Comparison of ENCODE assay signal across 8 mouse cellular contexts in genomic region chr7:141143112-141143511, GRCm38 (mm10). TPM values are rescaled to one million over a fixed set of nuclear protein-coding genes. Genes with fewer than 3 reads are reported as not detected.
DNase-seq lines count a peak whose midpoint lies in the region; ATAC-seq and TF ChIP-seq lines count a peak whose summit lies in the region.

No protein-coding gene starts in this region.

- no peaks in the 10 kb centered on the region for H3K27me3 ChIP-seq in neural tube, embryonic 15.5 days (replicated peaks)
- H3K27me3 ChIP-seq in embryonic facial prominence, embryonic 11.5 days (ENCODE audit: control insufficient read depth, insufficient read depth, low read length), result no peaks in the 10 kb centered on the region
- no peaks in the 10 kb centered on the region for H3K27me3 ChIP-seq in lung, embryonic 14.5 days (ENCODE audit: insufficient read depth, low read length)

- H3K9me3 ChIP-seq in neural tube, embryonic 15.5 days (replicated peaks), result no peaks in the 10 kb centered on the region
- H3K9me3 ChIP-seq in embryonic facial prominence, embryonic 11.5 days (replicated peaks; ENCODE audit: control insufficient read depth, low read length), result no peaks in the 10 kb centered on the region
- H3K9me3 ChIP-seq in lung, embryonic 14.5 days (ENCODE audit: low read depth, low read length), result no peaks in the 10 kb centered on the region

- no peak overlapping the region for H3K9ac ChIP-seq in neural tube, embryonic 15.5 days (replicated peaks)
- H3K9ac ChIP-seq in embryonic facial prominence, embryonic 11.5 days (replicated peaks; ENCODE audit: low read length), result no peak overlapping the region
- H3K9ac ChIP-seq in lung, embryonic 14.5 days, result no peak overlapping the region; the same call in 1 of the 2 replicates

- peak; percentile 63 for TF ChIP-seq CTCF in lung, embryonic 14.5 days (IDR thresholded peaks at IDR 0.05; ENCODE audit: low read depth)

- H3K27ac ChIP-seq in neural tube, embryonic 15.5 days (replicated peaks), result no peak overlapping the region
- no peak overlapping the region for H3K27ac ChIP-seq in embryonic facial prominence, embryonic 11.5 days (replicated peaks; ENCODE audit: low read depth, low read length)
- H3K27ac ChIP-seq in lung, embryonic 14.5 days (ENCODE audit: low read depth), result no peak overlapping the region

- WGBS in neural tube, embryonic 15.5 days, result 61% methylated on average over 5 of the region's 5 CpGs
- 62% methylated on average over 5 of the region's 5 CpGs for WGBS in embryonic facial prominence, embryonic 11.5 days
- 50% methylated on average over 5 of the region's 5 CpGs for WGBS in lung, embryonic 14.5 days

- H3K4me3 ChIP-seq in neural tube, embryonic 15.5 days (replicated peaks), result no peak overlapping the region
- H3K4me3 ChIP-seq in embryonic facial prominence, embryonic 11.5 days (ENCODE audit: low read depth, low read length), result no peak overlapping the region
- no peak overlapping the region for H3K4me3 ChIP-seq in lung, embryonic 14.5 days (ENCODE audit: low read depth, low read length)

- peak; percentile 49 for DNase-seq in cerebellum, adult 11-12 months
- DNase-seq in cerebellum, adult 11 months, result no peak
- peak; percentile 34 for DNase-seq in neural tube, embryonic 10.5 days (ENCODE audit: extremely low spot score, low spot score)
- peak; percentile 26 for DNase-seq in embryonic facial prominence, embryonic 11.5 days (ENCODE audit: low spot score)
- peak; percentile 26 for DNase-seq in lung, embryonic 14.5 days
- DNase-seq in testis, postnatal 10 days (ENCODE audit: low spot score), result peak; percentile 82
- no peak for DNase-seq in layer of hippocampus, postnatal 36 days

- H3K4me1 ChIP-seq in neural tube, embryonic 15.5 days, result no peaks in the 10 kb centered on the region
- H3K4me1 ChIP-seq in embryonic facial prominence, embryonic 11.5 days (ENCODE audit: control insufficient read depth, insufficient read depth, low read length), result no peaks in the 10 kb centered on the region
- H3K4me1 ChIP-seq in lung, embryonic 14.5 days (ENCODE audit: insufficient read depth), result no peaks in the 10 kb centered on the region

- no peak overlapping the region for H3K4me2 ChIP-seq in neural tube, embryonic 15.5 days
- H3K4me2 ChIP-seq in embryonic facial prominence, embryonic 11.5 days (ENCODE audit: low read depth, low read length), result no peak overlapping the region
- no peak overlapping the region for H3K4me2 ChIP-seq in lung, embryonic 14.5 days

- peaks cover 51% of the 10 kb centered on the region for H3K36me3 ChIP-seq in neural tube, embryonic 15.5 days
- peaks cover 2% of the 10 kb centered on the region; the same call in 1 of the 2 replicates for H3K36me3 ChIP-seq in embryonic facial prominence, embryonic 11.5 days (replicated peaks; ENCODE audit: control insufficient read depth, insufficient read depth, low read depth, low read length)
- H3K36me3 ChIP-seq in lung, embryonic 14.5 days (ENCODE audit: insufficient read depth), result peaks cover 56% of the 10 kb centered on the region

- ATAC-seq in neural tube, embryonic 15.5 days (ENCODE audit: low FRiP score), result no peak
- ATAC-seq in embryonic facial prominence, embryonic 11.5 days (replicated peaks; ENCODE audit: insufficient number of reproducible peaks, low FRiP score, low TSS enrichment, low read depth), result no peak
- ATAC-seq in lung, embryonic 14.5 days (ENCODE audit: insufficient read depth), result no peak

RNA-seq across cellular contexts. Expression of gene Ptdss2, which starts 20.9 kb away (rescaled TPM):
- 83.2 and 86.7 TPM in 2 replicates for polyA plus RNA-seq in neural tube, embryonic 15.5 days (2015; fragmentation: Nextera tagmentation; extraction: Ambion mirVana)
- 67.3 and 69.6 TPM in 2 replicates for polyA plus RNA-seq in embryonic facial prominence, embryonic 11.5 days (2014; fragmentation: Nextera tagmentation; extraction: Ambion mirVana)
- 50.6 and 57.7 TPM in 2 replicates for polyA plus RNA-seq in lung, embryonic 14.5 days (2014; fragmentation: Nextera tagmentation; extraction: Ambion mirVana)
- 10 to 100 TPM; 48.5 to 64.9 TPM for total RNA-seq in layer of hippocampus, postnatal 36 days (2021)

RNA-seq across cellular contexts. Expression of gene Ano9, which starts 25.5 kb away (rescaled TPM):
- polyA plus RNA-seq in neural tube, embryonic 15.5 days (2015; fragmentation: Nextera tagmentation; extraction: Ambion mirVana), result 0.60 and 1.4 TPM in 2 replicates
- polyA plus RNA-seq in embryonic facial prominence, embryonic 11.5 days (2014; fragmentation: Nextera tagmentation; extraction: Ambion mirVana), result 1.2 and 1.3 TPM in 2 replicates
- polyA plus RNA-seq in lung, embryonic 14.5 days (2014; fragmentation: Nextera tagmentation; extraction: Ambion mirVana), result 4.2 and 4.3 TPM in 2 replicates
- not detected for total RNA-seq in layer of hippocampus, postnatal 36 days (2021)

RNA-seq across cellular contexts. Expression of gene Rnh1, which starts 29.5 kb away (rescaled TPM):
- polyA plus RNA-seq in neural tube, embryonic 15.5 days (2015; fragmentation: Nextera tagmentation; extraction: Ambion mirVana), result 50.0 and 69.8 TPM in 2 replicates
- 82.0 and 93.5 TPM in 2 replicates for polyA plus RNA-seq in embryonic facial prominence, embryonic 11.5 days (2014; fragmentation: Nextera tagmentation; extraction: Ambion mirVana)
- polyA plus RNA-seq in lung, embryonic 14.5 days (2014; fragmentation: Nextera tagmentation; extraction: Ambion mirVana), result 124 and 130 TPM in 2 replicates
- 10 to 100 TPM; 36.1 to 40.2 TPM for total RNA-seq in layer of hippocampus, postnatal 36 days (2021)

RNA-seq across cellular contexts. Expression of gene Sigirr, which starts 42.7 kb away (rescaled TPM):
- polyA plus RNA-seq in neural tube, embryonic 15.5 days (2015; fragmentation: Nextera tagmentation; extraction: Ambion mirVana), result 3.3 and 7.8 TPM in 2 replicates
- 1.6 and 1.8 TPM in 2 replicates for polyA plus RNA-seq in embryonic facial prominence, embryonic 11.5 days (2014; fragmentation: Nextera tagmentation; extraction: Ambion mirVana)
- 7.8 and 9.8 TPM in 2 replicates for polyA plus RNA-seq in lung, embryonic 14.5 days (2014; fragmentation: Nextera tagmentation; extraction: Ambion mirVana)
- 1 to 10 TPM; 1.7 to 2.4 TPM for total RNA-seq in layer of hippocampus, postnatal 36 days (2021)

RNA-seq across cellular contexts. Expression of gene Hras, which starts 50.7 kb away (rescaled TPM):
- polyA plus RNA-seq in neural tube, embryonic 15.5 days (2015; fragmentation: Nextera tagmentation; extraction: Ambion mirVana), result 166 and 188 TPM in 2 replicates
- 91.4 and 91.7 TPM in 2 replicates for polyA plus RNA-seq in embryonic facial prominence, embryonic 11.5 days (2014; fragmentation: Nextera tagmentation; extraction: Ambion mirVana)
- polyA plus RNA-seq in lung, embryonic 14.5 days (2014; fragmentation: Nextera tagmentation; extraction: Ambion mirVana), result 85.8 and 97.4 TPM in 2 replicates
- 100 to 1,000 TPM; 209 to 213 TPM for total RNA-seq in layer of hippocampus, postnatal 36 days (2021)

Comparison
In these comparisons a context has a peak if more than half of its experiments do, and no peak if none do; other contexts are left out.
1. DNase-seq: peak in cerebellum, adult 11-12 months (single experiment), neural tube, embryonic 10.5 days (single experiment), embryonic facial prominence, embryonic 11.5 days (single experiment), lung, embryonic 14.5 days (single experiment) and testis, postnatal 10 days (single experiment); none in cerebellum, adult 11 months (single experiment) and layer of hippocampus, postnatal 36 days (0 of 2).